Mouse (Mus musculus): ENCODE measurements at regions not wholly inside any gene's neighbourhood (a gene's known extent, or its start where the extent isn't known, plus 50 kb on each side); places are given as distances from the start of the nearest gene placed in this dataset.
"Not testable (repeated sequence)": the region's sequence is repeated elsewhere in the genome, so short reads cannot be mapped to it uniquely, and the experiment has no call there.

GRCm38 (mm10) chr12:114909799-114910198 lies 1137.7 kb upstream of the Zfp386 start:
- DNase-seq (ENCODE audit: low spot score) = not testable (repeated sequence)

GRCm38 (mm10) chr12:114914406-114914805 lies 1133.1 kb upstream of the Zfp386 start:
- not testable (repeated sequence) for DNase-seq (ENCODE audit: low spot score)

DNA sequence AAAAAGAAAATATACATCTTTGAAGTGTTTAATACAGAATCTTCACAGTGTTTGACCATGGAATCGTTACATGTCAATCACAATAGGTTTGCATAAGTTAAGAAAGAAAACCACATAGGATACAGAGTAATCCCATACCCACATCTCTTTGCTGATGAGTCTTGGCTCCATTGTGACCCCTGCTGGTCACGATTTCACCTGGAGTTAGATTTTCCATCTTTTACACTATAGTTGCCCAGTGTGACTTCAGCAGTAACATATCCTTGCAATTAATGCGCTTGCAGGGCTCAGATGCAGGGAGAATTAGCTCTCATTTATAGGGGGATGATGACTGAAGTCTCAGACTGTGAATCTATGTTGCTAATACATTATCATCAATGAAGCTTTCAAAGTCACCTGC lies 1119.8 kb upstream of the Zfp386 start:
- DNase-seq (ENCODE audit: low spot score) = no peak

DNA sequence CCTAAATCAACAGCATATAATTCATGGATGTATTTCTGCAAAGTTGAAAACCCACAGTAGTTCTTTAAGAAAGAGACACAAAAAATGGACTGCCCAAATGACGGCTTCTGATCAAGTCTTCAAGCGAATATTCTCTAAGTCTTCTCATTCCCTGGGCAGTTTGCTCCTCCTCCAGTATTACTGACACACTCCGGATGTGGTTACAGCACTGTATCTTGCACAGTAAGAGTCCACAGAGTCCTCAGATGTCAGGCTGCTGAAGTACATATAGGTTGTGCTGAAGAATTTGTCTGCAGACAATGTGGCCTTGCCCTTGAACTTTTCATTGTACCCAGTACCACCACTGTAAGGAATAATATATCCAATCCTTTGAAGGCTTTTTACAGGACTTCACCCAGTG lies 1115.4 kb upstream of the Zfp386 start:
- DNase-seq (ENCODE audit: low spot score) = no peak

DNA sequence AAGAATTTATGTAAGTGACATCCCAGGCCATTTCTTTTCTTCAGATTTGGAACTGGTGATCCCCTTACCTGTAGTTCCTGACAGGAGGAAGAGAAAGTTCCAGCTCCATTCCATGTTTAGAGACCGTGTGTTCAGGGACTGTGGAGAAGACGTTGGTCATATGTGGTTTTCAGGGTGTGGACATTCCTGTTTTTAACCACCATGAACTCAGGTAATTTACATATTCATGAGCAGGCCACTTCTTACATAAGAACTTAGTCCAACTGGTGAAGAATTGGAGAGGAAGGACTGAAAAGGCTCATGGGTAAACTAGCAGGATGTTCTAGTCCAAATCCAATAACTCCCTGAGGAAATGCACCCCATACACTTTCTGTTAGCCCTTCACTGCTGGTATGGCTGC lies 1114.9 kb upstream of the Zfp386 start:
- DNase-seq (ENCODE audit: low spot score) = no peak

- not testable (repeated sequence) for DNase-seq (ENCODE audit: low spot score)
Observed at GRCm38 (mm10) chr12:114936865-114937264, 1110.7 kb upstream of the Zfp386 start.

DNA sequence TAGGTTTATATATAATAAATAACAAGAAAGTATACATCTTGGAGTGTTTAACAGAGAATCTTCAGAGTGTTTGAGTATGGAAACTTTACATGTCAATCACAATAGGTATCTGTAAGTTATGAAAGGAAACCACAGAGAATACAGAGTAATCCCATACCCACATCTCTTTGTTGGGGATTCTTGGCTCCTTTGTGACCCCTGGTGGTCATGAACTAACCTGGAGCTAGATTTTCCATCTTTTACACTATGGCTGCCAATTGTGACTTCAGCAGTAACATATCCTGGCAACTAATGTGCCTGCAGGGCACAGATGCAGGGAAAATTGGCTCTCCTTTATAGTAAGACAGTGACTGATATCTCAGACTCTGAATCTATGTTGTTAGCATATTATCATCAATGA lies 1107.9 kb upstream of the Zfp386 start:
- no peak for DNase-seq (ENCODE audit: low spot score)

GRCm38 (mm10) chr12:114962105-114962504 lies 1085.4 kb upstream of the Zfp386 start:
- DNase-seq (ENCODE audit: low spot score) = no peak

DNA sequence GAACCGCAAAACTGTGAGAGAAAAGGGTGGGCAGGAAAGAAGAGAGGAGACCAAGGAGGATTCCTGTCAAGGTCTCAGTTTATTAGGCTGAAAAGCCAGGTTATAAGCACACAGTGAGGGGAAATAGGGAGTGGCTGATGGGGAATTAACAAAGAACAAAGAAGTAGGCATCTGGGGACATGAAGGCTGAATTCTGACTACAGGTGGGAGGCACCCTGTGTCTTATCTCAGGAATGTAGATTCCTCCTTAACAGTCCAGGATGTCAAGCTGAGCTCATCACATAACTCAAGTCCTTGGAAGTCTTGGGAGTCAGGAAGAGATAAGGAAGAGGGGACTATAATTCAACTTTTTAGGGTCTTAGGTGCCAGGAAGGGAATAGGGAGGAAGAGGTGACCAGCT lies 1083.3 kb upstream of the Zfp386 start:
- DNase-seq (ENCODE audit: low spot score) = not testable (repeated sequence)

GRCm38 (mm10) chr12:114981476-114982136 lies 1065.9 kb upstream of the Zfp386 start:
- DNase-seq (ENCODE audit: low spot score) = no peak

GRCm38 (mm10) chr12:114990916-114991315 lies 1056.6 kb upstream of the Zfp386 start:
- no peak for DNase-seq (ENCODE audit: low spot score)

- no peak for DNase-seq (ENCODE audit: low spot score)
Observed at GRCm38 (mm10) chr12:114996817-114997216, 1050.7 kb upstream of the Zfp386 start.

DNA sequence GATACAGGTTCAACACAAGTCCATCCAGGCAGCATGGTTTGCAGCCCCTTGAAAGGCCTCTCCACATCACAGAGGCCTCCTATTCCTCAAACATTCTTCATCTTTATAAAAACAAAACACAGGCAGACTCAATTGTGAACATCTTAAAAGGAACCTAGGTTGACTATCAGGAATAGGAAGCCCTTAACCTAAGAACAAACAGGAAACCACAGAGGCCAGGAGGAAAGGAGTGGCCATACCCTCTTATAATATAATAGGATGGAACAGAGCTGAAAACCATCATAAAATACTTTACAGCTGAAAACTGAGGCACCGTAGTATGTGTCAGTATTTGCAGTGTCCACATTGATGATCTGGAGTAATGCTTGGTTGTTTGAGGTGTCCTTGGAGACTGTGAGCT lies 1044.4 kb upstream of the Zfp386 start:
- no peak for DNase-seq (ENCODE audit: low spot score)

- no peak for DNase-seq (ENCODE audit: low spot score)
Observed at GRCm38 (mm10) chr12:115008434-115008833, 1039.1 kb upstream of the Zfp386 start.

GRCm38 (mm10) chr12:115012751-115013150 lies 1034.8 kb upstream of the Zfp386 start:
- no peak for DNase-seq (ENCODE audit: low spot score)

DNA sequence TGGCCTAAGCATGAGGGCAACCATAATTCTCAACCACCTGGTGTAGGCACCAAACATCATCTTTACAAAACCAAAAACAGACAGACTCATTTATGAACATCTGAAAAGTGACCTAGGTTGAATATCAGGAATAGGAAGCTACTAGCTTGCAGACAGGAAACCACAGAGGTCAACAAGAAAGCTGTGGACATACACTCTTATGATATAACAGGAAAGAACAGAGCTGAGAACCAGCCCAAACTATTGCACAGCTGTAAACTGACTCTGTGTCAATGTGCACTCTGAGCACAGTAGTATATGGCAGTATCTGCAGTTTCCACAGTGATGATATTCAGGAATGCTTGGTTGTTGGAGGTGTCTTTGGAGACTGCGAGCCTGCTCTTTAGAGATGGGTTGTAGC lies 1023.8 kb upstream of the Zfp386 start:
- no peak for DNase-seq (ENCODE audit: low spot score)

DNA sequence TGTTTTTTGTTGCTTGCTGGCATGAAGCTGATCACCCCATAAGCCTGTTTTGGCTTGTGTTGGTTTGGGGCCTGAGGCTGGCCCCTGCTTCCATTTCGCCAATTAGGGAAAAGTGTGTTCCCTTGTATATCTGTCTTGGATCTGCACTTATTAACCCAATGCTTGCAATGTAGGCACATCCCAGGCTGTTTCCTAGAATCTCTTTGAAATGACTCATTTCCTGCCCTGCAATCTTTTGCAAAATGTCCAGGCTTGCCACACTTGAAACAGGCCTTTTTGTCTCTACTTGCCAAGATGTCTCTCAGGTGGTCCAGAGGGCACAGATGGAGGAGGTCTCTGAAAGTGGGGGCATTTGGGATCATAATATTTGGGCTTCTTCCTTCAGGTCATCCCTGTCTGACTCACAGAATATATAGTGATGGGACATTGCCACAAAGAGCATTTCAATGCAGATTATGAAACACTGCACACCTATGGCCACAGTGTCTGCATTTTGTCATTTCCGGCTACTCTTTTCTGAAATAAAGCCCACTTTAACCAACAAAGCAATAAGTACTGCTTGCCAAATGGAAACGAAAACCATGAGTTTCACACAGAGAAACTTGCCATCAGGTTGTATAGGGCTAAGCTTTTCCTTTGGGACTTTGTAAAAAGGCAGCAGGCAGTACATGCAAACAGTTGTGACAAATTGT lies 1012.9 kb upstream of the Zfp386 start:
- no peak for DNase-seq (ENCODE audit: low spot score)

- DNase-seq (ENCODE audit: low spot score) = no peak
Observed at GRCm38 (mm10) chr12:115055080-115055479, 992.4 kb upstream of the Zfp386 start.

GRCm38 (mm10) chr12:115059954-115060353 lies 987.6 kb upstream of the Zfp386 start:
- not testable (repeated sequence) for DNase-seq (ENCODE audit: low spot score)

DNA sequence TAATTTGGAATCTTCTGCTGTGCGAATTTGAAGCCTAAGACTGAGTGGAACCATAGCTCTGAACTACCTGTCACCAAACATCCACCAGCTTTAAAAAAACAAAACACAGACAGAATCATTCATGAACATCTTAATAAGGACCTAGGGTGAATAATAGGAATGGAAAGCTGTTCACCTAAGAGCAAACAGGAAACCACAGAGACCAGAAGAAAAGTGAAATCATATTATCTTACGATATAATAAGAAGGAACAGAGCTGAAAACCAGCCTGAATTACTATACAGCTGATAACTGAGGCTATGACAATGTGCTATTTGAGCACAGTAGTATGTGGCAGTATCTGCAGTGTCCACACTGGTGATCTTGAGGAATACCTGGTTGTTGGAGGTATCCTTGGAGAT lies 980.3 kb upstream of the Zfp386 start:
- DNase-seq (ENCODE audit: low spot score) = no peak

GRCm38 (mm10) chr12:115091460-115091859 lies 956.1 kb upstream of the Zfp386 start:
- not testable (repeated sequence) for DNase-seq (ENCODE audit: low spot score)

- no peak for DNase-seq (ENCODE audit: low spot score)
Observed at GRCm38 (mm10) chr12:115109742-115110141, 937.8 kb upstream of the Zfp386 start.

- not testable (repeated sequence) for DNase-seq (ENCODE audit: low spot score)
Observed at GRCm38 (mm10) chr12:115119134-115119826, 928.2 kb upstream of the Zfp386 start.

Measured in spleen, adult 12 weeks (tissue).